Mouse (Mus musculus) fat pad, adult 2 months (tissue): Measurements from ENCODE around the gene Slc35g1.

Experiments used
- DNase-seq: peaks from one replicate; pipeline ENCODE4 v3.0.0-alpha.2; 2011; ENCODE audit warnings: low read depth, low spot score; ENCODE audit errors: extremely low read depth

The Slc35g1 gene

GRCm38 (mm10) chr19:38395701-38396632 is at the start of gene Slc35g1:
TSS of gene Slc35g1 (plus strand) at chr19:38395980.
- DNase-seq = no peak

- no peak for DNase-seq
Measured at GRCm38 (mm10) chr19:38348271-38349012, 47.3 kb upstream of the Slc35g1 start.

GRCm38 (mm10) chr19:38349013-38349341 is 46.8 kb upstream of the Slc35g1 start:
- DNase-seq = no peak

GRCm38 (mm10) chr19:38351202-38351601 is 44.6 kb upstream of the Slc35g1 start:
- no peak for DNase-seq

- no peak for DNase-seq
Measured at GRCm38 (mm10) chr19:38351728-38352127, 44.1 kb upstream of the Slc35g1 start.

GRCm38 (mm10) chr19:38352495-38353130 is 43.2 kb upstream of the Slc35g1 start:
- no peak for DNase-seq

- DNase-seq = no peak
Measured at GRCm38 (mm10) chr19:38354279-38354678, 41.5 kb upstream of the Slc35g1 start.

GRCm38 (mm10) chr19:38354819-38355360 is 40.9 kb upstream of the Slc35g1 start:
- peak; percentile 42 for DNase-seq

GRCm38 (mm10) chr19:38356211-38356828 is 39.5 kb upstream of the Slc35g1 start:
- peak; percentile 40 for DNase-seq

- DNase-seq = no peak
Measured at GRCm38 (mm10) chr19:38357956-38358623, 37.7 kb upstream of the Slc35g1 start.

GRCm38 (mm10) chr19:38359287-38359686 is 36.5 kb upstream of the Slc35g1 start:
- DNase-seq = no peak

- no peak for DNase-seq
Measured at GRCm38 (mm10) chr19:38361850-38362249, 33.9 kb upstream of the Slc35g1 start.

GRCm38 (mm10) chr19:38363358-38363757 is 32.4 kb upstream of the Slc35g1 start:
- DNase-seq = no peak

GRCm38 (mm10) chr19:38363879-38364659 is 31.7 kb upstream of the Slc35g1 start:
- DNase-seq = no peak

- no peak for DNase-seq
Measured at GRCm38 (mm10) chr19:38364939-38365614, 30.7 kb upstream of the Slc35g1 start.

- DNase-seq = no peak
Measured at GRCm38 (mm10) chr19:38372460-38373102, 23.2 kb upstream of the Slc35g1 start.

- DNase-seq = no peak
Measured at GRCm38 (mm10) chr19:38373371-38373770, 22.4 kb upstream of the Slc35g1 start.

- no peak for DNase-seq
Measured at GRCm38 (mm10) chr19:38383769-38384168, 12.0 kb upstream of the Slc35g1 start.
